Mouse (Mus musculus) midbrain, embryonic 16.5 days (tissue): ENCODE measurements around the gene Ranbp3l. TPM values are rescaled to one million over a fixed set of nuclear protein-coding genes. Genes with fewer than 3 reads are reported as not detected.

ENCODE experiments used
- ATAC-seq: fragments of 200-750 bp; cut with Nextera tagmentation; 2 replicates; pipeline ENCODE4 v1.8.0; 2017; ENCODE audit warnings: moderate TSS enrichment
- H3K27ac ChIP-seq: fragments of 300-500 bp; sonication (generic); 2 replicates; pipeline ENCODE4 v1.5.1; 2014; ENCODE audit warnings: mild to moderate bottlenecking, low read length, mixed read lengths
- H3K27me3 ChIP-seq: fragments of 300-500 bp; sonication (generic); 2 replicates; pipeline ENCODE4 v1.6.1; 2014; ENCODE audit warnings: low read depth, low read length, mixed read lengths; ENCODE audit not compliant: control insufficient read depth, insufficient read depth
- H3K36me3 ChIP-seq: fragments of 300-500 bp; sonication (generic); 2 replicates; pipeline ENCODE4 v1.6.1; 2014; ENCODE audit warnings: mild to moderate bottlenecking, low read length, moderate library complexity, mixed read lengths; ENCODE audit not compliant: control insufficient read depth, insufficient read depth
- H3K4me1 ChIP-seq: fragments of 300-500 bp; sonication (generic); 2 replicates; pipeline ENCODE4 v1.6.1; 2014; ENCODE audit warnings: mild to moderate bottlenecking, low read length, mixed read lengths; ENCODE audit not compliant: control insufficient read depth, insufficient read depth
- H3K4me2 ChIP-seq: fragments of 300-500 bp; sonication (generic); 2 replicates; pipeline ENCODE4 v1.6.1; 2014; ENCODE audit warnings: mild to moderate bottlenecking, low read length, mixed read lengths
- H3K4me3 ChIP-seq: fragments of 300-500 bp; sonication (generic); 2 replicates; pipeline ENCODE4 v1.5.1; 2014; ENCODE audit warnings: low read depth, mild to moderate bottlenecking, low read length, moderate library complexity, mixed read lengths
- H3K9ac ChIP-seq: fragments of 300-500 bp; sonication (generic); 2 replicates; pipeline ENCODE4 v1.6.1; 2014; ENCODE audit warnings: low read depth, low read length, mixed read lengths
- H3K9me3 ChIP-seq: fragments of 300-500 bp; sonication (generic); replicated peaks from 2 replicates; pipeline ENCODE4 v1.6.1; 2014; ENCODE audit warnings: mild to moderate bottlenecking, low read length, mixed read lengths; ENCODE audit not compliant: control insufficient read depth, poor library complexity, severe bottlenecking
- WGBS: fragments of 180-500 bp; shearing (Covaris S2); extraction: QIAGEN DNeasy Blood & Tissue Kit; methylation state at CpG from one replicate; pipeline ENCODE4 v1.1.7; 2014; 5-methylcytosine and 5-hydroxymethylcytosine counted together
- polyA plus RNA-seq: library from polyadenylated mRNA; unstranded; fragments of >200 nt; fragmentation: Nextera tagmentation; extraction: Ambion mirVana; gene quantifications from 2 replicates; pipeline ENCODE4 v1.2.1, GENCODE M21; 2015

Ranbp3l gene
- 10.2 and 11.2 TPM in 2 replicates for polyA plus RNA-seq

DNA sequence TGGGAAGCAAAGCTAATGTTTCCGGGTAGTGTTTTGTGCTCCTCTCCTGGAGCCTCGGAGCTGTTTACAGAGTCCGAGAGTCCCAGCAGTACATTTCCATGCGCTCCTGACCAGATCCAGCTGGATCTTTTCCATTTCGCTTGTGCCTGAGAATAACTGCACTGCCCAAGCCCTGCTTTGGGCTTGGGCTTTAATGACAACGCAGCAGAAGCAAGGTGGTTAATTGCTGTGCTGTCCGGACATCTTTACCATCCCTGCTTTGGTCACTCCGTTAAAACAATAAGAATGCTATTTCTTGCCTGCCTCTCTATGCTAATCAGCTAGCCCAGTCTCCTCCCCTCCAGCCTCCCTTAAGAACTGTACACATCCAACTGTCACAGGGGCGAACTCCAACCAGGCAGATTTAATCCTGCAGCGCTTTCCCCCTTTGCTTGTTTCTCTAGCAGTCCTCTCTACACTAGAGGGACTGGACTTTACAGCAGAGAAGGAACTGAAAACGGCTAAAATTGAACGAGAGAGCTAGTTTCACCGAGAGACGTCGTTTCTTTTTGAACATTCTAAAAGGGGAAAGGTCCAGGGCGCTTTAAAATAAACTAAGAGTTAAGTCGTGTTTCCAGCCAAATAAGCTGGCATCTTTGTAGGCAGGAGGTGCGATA lies at the start of gene Ranbp3l:
Gene Ranbp3l, plus strand, starts transcription at position 377 of the 656 bp plus-strand sequence.
- Histone ChIP-seq H3K9me3 (no peaks in the 10 kb centered on the region), H3K9ac (peak within 1 kb of the TSS; percentile 30; the same call in 1 of the 2 replicates), H3K27me3 (no peaks in the 10 kb centered on the region), H3K36me3 (no peaks in the 10 kb centered on the region), H3K4me2 (peak within 1 kb of the TSS; percentile 51), H3K4me3 (peak within 1 kb of the TSS; percentile 25), H3K4me1 (peaks cover 6% of the 10 kb centered on the region), H3K27ac (peak within 1 kb of the TSS; percentile 53)
- peak; percentile 76 for ATAC-seq
- 47% methylated on average over 18 of the region's 18 CpGs for WGBS

DNA sequence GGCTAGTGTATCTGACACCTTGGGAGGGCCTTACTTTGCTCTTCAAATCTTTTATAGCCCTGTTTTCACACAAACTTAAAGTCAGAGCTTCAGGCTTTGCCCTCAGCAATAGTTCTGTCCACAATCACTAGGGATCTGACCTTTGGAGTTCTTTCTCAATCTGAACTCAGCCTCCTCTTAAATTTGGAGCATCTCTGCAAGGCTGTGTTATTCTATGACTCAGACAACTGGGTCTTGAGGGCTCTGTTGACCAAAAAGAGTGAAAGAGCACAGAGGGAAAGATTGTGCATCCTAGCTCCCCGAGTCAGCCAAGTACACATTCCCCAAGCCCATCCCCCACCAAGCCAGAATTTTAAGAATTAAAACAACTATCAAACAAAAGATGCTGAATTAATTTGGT lies 37.7 kb upstream of the Ranbp3l start:
- no peak overlapping the region for H3K4me2 ChIP-seq
- no peaks in the 10 kb centered on the region for H3K27me3 ChIP-seq
- no peak for ATAC-seq
- H3K36me3 ChIP-seq: no peaks in the 10 kb centered on the region
- no peak overlapping the region for H3K4me3 ChIP-seq
- WGBS: 81% methylated on average over 1 of the region's 1 CpGs
- no peaks in the 10 kb centered on the region for H3K9me3 ChIP-seq
- no peaks in the 10 kb centered on the region for H3K4me1 ChIP-seq
- H3K27ac ChIP-seq: no peak overlapping the region
- no peak overlapping the region for H3K9ac ChIP-seq

DNA sequence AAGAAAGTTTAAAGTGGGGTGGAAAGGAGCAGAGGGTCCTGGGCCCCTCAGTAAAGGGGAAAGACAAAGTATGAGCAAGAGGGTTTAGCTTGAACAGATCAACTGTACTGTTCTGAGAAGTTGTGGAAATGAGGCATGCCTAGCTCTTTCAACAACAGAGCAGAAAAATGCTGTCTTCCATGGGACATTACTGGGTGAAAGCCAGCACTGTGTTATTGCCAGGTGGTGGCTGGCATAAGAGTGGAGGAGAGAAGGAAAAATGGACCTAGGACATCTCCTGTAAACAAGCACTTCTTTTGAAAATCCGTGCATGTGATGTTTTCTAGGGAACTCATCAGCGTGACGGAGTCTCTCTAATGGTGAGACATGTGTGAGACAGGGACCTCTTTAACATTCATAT lies 30.8 kb upstream of the Ranbp3l start:
- Histone ChIP-seq H3K4me2 (no peak overlapping the region), H3K27ac (no peak overlapping the region), H3K27me3 (no peaks in the 10 kb centered on the region), H3K9ac (no peak overlapping the region), H3K4me1 (no peaks in the 10 kb centered on the region), H3K36me3 (no peaks in the 10 kb centered on the region), H3K4me3 (no peak overlapping the region), H3K9me3 (no peaks in the 10 kb centered on the region)
- no peak for ATAC-seq
- WGBS: 92% methylated on average over 3 of the region's 3 CpGs

DNA sequence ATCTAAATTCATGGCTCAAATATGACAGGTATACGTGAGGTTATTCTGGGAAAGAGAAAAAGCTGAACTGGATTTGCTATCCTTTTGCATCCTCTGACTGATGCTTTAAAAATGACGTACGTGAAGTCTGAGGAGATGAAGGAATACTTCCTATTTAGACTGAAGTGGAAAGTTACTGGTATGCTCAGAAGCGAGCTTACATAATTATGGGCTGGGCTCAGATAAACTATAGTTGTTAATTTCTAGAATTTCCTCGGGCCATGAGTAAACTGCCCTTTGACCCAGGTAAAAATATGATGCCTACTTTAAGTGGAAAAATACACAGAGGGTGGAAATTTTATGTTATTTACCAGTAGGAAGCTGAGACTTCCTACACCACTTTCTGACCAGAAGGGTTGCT lies 26.9 kb upstream of the Ranbp3l start:
- WGBS: 87% methylated on average over 5 of the region's 5 CpGs
- Histone ChIP-seq H3K4me2 (no peak overlapping the region), H3K4me3 (no peak overlapping the region), H3K27me3 (no peaks in the 10 kb centered on the region), H3K36me3 (no peaks in the 10 kb centered on the region), H3K9ac (no peak overlapping the region), H3K27ac (no peak overlapping the region), H3K9me3 (no peaks in the 10 kb centered on the region), H3K4me1 (no peaks in the 10 kb centered on the region)
- no peak for ATAC-seq

DNA sequence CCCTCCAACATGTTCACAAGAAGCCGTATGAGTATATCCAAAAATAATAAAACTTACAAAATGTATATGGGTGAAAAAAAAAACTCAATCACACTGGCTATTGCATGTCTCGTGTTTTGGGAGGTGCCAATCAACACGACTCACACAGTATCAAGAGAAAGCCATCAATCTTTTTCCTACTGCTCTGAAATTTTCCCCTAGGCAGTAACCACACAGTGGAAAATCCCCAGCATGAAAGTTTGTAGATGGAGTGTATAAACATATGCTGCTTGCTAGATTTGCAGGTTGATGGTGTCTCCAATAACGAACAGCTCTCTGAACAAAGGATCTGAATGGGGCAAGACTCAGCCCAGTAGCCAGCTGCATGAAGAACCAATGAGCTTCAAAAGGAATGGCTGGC lies 16.9 kb upstream of the Ranbp3l start:
- Histone ChIP-seq H3K4me1 (no peaks in the 10 kb centered on the region), H3K36me3 (no peaks in the 10 kb centered on the region), H3K27me3 (no peaks in the 10 kb centered on the region), H3K4me2 (no peak overlapping the region), H3K4me3 (no peak overlapping the region), H3K9me3 (no peaks in the 10 kb centered on the region), H3K9ac (no peak overlapping the region), H3K27ac (no peak overlapping the region)
- no peak for ATAC-seq
- 79% methylated on average over 4 of the region's 4 CpGs for WGBS

DNA sequence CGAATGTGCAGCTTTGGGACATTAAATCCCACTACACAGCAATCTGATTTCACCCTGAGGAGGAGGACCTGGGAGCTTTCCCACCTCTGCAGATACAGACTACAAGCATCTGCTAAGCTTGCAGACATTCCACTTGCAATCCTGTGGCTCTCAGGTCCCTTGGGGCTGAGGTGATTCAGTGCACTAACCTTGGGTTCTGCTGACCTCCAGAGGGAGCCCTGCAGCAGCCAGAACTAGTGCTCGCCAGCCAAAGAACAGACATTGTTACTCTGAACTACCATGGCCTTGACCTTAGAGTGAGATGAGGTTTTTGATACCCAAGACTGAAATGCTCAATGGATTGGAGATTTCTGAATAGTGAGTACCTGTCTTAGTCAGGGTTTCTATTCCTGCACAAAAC lies 4.4 kb upstream of the Ranbp3l start:
- H3K9ac ChIP-seq: no peak overlapping the region
- H3K27me3 ChIP-seq: no peaks in the 10 kb centered on the region
- WGBS: 71% methylated on average over 2 of the region's 2 CpGs
- H3K36me3 ChIP-seq: no peaks in the 10 kb centered on the region
- H3K4me2 ChIP-seq: no peak overlapping the region
- no peaks in the 10 kb centered on the region for H3K9me3 ChIP-seq
- H3K27ac ChIP-seq: no peak overlapping the region
- no peak overlapping the region for H3K4me3 ChIP-seq
- H3K4me1 ChIP-seq: peaks cover 6% of the 10 kb centered on the region
- ATAC-seq: no peak

DNA sequence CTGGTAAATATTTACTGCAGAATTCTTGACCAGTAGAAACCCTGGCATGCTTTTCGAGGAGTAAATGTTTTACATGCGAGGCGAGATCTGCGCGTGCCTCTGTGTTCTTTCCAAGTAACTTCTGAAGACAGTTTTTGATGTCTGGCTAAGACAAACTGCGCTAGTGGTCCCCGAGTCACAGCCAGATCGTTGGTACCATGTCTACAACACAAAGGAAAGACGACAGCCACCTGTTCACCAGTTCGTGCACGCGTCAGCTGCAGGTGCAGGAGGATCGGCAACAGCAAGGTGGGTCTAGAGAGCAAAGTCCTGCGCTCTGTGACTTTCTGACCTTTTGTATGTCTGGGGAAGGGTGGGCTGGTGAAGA lies 463 bp downstream of the Ranbp3l start:
- Histone ChIP-seq H3K27me3 (no peaks in the 10 kb centered on the region), H3K4me1 (peaks cover 6% of the 10 kb centered on the region), H3K9me3 (no peaks in the 10 kb centered on the region), H3K4me3 (no peak overlapping the region), H3K4me2 (peak overlapping the region; percentile 51; the same call in 1 of the 2 replicates), H3K36me3 (no peaks in the 10 kb centered on the region), H3K27ac (no peak overlapping the region), H3K9ac (no peak overlapping the region)
- 83% methylated on average over 14 of the region's 14 CpGs for WGBS
- no peak for ATAC-seq

DNA sequence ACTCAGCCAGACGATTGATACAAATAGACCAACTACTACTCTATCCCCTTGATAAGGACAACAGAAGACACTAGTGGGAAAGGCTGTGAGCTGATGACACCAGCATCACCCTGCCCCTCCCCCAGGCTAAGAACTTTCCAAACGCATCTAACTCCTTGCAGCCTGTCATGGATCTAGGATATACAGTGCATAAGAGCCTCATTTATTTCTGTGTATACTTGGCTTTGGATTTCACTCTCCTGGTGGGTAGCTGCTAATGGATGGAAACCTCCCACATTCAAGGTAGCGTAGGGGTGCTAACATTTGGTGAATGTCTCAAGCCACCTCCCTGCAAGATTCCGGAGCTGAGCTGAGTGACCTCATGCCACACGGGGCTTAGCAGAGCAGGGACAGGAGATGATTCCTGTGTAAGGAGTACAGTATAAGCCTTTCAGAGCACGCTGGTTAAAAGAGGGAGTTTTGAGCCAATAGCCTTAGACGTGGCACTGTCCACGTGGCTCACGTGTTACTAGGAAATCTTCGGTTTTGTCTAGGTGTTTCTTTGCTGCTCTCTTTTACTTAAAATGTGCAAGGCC lies 1.4 kb downstream of the Ranbp3l start:
- Histone ChIP-seq H3K27ac (no peak overlapping the region), H3K4me3 (no peak overlapping the region), H3K4me1 (peaks cover 6% of the 10 kb centered on the region), H3K36me3 (no peaks in the 10 kb centered on the region), H3K9ac (no peak overlapping the region), H3K27me3 (no peaks in the 10 kb centered on the region), H3K9me3 (no peaks in the 10 kb centered on the region), H3K4me2 (no peak overlapping the region)
- ATAC-seq: no peak
- 87% methylated on average over 10 of the region's 10 CpGs for WGBS

DNA sequence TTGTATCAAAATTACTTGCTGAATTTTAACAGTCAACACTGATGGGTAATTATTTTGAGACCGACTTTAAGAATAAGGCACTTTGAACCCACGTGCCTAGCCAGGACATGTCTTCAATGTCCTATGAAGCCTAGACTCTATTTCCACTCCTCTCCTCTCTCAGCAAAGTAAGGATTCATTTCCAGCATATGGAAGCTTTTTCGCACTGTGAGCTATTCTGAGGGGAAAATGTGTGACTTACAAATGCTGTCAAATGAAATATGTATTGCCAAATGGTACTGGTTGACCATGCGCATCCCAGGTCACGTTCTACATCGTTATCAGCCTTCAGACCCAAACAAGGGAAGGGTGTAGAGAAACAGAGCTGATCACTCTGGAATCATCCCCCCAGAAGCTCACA lies 23.5 kb downstream of the Ranbp3l start:
- H3K9me3 ChIP-seq: no peaks in the 10 kb centered on the region
- no peak overlapping the region for H3K9ac ChIP-seq
- H3K4me1 ChIP-seq: no peaks in the 10 kb centered on the region
- WGBS: 88% methylated on average over 6 of the region's 6 CpGs
- no peaks in the 10 kb centered on the region for H3K27me3 ChIP-seq
- H3K4me3 ChIP-seq: no peak overlapping the region
- no peak overlapping the region for H3K4me2 ChIP-seq
- H3K27ac ChIP-seq: no peak overlapping the region
- no peaks in the 10 kb centered on the region for H3K36me3 ChIP-seq
- no peak for ATAC-seq
